Mouse (Mus musculus): ENCODE data around the gene Cdca7.

Gene Cdca7

GRCm38 (mm10) chr2:72499074-72499721, 23.2 kb downstream of the Cdca7 start:
- no peak for DNase-seq

- DNase-seq: no peak
Measured at GRCm38 (mm10) chr2:72499782-72500411, 23.9 kb downstream of the Cdca7 start.

- DNase-seq: no peak
Measured at GRCm38 (mm10) chr2:72502041-72502813, 26.3 kb downstream of the Cdca7 start.

GRCm38 (mm10) chr2:72503646-72504045, 27.7 kb downstream of the Cdca7 start:
- no peak for DNase-seq

GRCm38 (mm10) chr2:72507855-72508635, 32.1 kb downstream of the Cdca7 start:
- no peak for DNase-seq

GRCm38 (mm10) chr2:72508891-72509290, 32.9 kb downstream of the Cdca7 start:
- DNase-seq: no peak

- no peak for DNase-seq
Measured at GRCm38 (mm10) chr2:72515526-72515925, 39.6 kb downstream of the Cdca7 start.

GRCm38 (mm10) chr2:72515971-72516719, 40.2 kb downstream of the Cdca7 start:
- DNase-seq: peak; percentile 58

- DNase-seq: no peak
Measured at GRCm38 (mm10) chr2:72516720-72517089, 40.7 kb downstream of the Cdca7 start.

GRCm38 (mm10) chr2:72524022-72524421, 48.1 kb downstream of the Cdca7 start:
- no peak for DNase-seq

- DNase-seq: no peak
Measured at GRCm38 (mm10) chr2:72525556-72525955, 49.6 kb downstream of the Cdca7 start.

- DNase-seq: no peak
Measured at GRCm38 (mm10) chr2:72529026-72529357, 53.0 kb downstream of the Cdca7 start.

- DNase-seq: no peak
Measured at GRCm38 (mm10) chr2:72529358-72530319, 53.7 kb downstream of the Cdca7 start.

GRCm38 (mm10) chr2:72535889-72536288, 59.9 kb downstream of the Cdca7 start:
- DNase-seq: no peak
